Mouse (Mus musculus) heart, postnatal 25 days (tissue): ENCODE measurements around the gene Rad9a. TPM values are rescaled to one million over a fixed set of nuclear protein-coding genes. Genes with fewer than 3 reads are reported as not detected.

Experiments
- DNase-seq: peaks from one replicate; pipeline ENCODE4 v3.0.0; 2022; ENCODE audit warnings: low spot score
- intact Hi-C: fragments of 180-260 bp; cut with DNase I; formaldehyde crosslinking; loops from one replicate; pipeline ENCODE4 v1.15.1; 2025
- total RNA-seq, 2 experiments: library from RNA; stranded (reverse); gene quantifications; 2 replicates each; pipeline ENCODE4 v1.2.3; 2021

The Rad9a gene
- total RNA-seq, 2 experiments from 2014 or later, result 5.3 to 5.8 TPM

DNA sequence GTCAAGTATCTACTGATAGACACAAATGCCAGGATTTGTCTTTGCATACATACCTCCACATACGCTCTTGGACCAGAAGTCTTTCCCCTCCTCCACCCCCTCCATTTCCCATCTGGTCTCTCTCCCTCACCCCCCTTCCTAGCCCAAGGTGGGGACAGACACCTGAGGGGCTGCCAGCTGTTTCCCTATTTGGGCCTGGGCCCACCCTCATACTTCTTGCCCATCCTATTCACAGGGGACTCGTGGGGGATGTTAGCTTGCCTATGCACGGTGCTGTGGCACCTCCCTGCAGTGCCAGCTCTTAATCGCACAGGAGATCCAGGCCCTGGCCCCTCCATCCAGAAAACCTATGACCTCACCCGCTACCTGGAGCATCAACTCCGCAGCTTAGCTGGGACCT, 18.5 kb upstream of the Rad9a start:
- DNase-seq, result no peak
- intact Hi-C loops, result no loop called here

DNA sequence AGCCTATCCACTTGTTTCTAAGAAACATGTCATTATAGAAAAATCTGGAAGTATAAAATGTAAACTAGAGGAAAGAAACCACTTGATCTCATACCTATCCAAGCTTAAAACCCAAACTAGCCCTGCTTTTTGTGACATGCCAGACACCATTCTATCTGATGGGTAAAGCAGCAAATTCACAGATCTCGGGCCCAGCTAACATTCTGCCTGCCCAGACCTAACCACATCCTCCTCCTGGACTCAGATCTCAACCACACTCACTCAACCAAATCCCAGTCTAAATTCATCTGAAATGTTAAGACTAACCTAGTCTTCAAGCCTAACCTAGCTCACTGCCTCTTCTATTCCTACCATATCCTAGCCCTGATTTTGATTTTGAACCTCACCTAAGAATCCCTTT, 17.3 kb upstream of the Rad9a start:
- intact Hi-C loops, result no loop called here
- DNase-seq, result no peak

DNA sequence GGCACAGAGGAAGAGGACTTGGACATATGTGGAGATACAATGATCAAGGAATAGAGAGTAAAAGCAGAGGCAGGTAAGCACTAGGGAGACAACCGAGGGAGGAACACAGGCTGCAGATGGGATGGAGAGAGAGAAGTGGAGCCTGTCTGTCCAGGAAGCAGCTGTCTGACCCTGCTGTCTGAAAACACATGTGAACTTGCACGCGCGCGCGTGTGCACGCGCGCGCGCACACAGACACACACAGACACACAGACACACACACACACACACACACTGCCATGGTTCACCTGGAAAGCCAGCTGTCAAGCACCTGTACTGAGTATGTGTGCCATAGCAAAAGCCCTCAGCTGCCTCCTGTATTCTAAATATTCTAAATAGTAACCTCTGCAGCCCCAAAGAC, 16.8 kb upstream of the Rad9a start:
- no peak for DNase-seq
- intact Hi-C loops, result no loop called here

DNA sequence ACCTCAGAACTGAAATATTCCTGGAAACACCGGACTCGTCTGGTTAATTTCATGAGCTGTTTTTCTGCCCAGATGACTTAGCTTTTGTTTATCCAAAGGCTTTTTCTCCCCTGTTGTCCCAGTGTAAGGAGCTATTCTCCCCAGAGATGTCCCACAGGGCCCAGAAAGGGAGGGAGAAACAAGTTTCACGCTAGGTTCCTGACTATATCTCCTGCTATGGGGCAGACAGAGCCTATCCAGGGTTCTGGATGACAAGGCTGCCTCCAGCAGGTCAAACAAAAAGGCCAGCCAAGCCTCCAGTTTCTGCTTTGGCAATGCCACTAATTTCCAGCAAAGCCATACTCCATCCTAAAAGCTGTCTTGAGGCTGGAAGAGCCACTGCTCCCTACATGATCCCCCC, 16.4 kb upstream of the Rad9a start:
- intact Hi-C loops, result no loop called here
- no peak for DNase-seq

DNA sequence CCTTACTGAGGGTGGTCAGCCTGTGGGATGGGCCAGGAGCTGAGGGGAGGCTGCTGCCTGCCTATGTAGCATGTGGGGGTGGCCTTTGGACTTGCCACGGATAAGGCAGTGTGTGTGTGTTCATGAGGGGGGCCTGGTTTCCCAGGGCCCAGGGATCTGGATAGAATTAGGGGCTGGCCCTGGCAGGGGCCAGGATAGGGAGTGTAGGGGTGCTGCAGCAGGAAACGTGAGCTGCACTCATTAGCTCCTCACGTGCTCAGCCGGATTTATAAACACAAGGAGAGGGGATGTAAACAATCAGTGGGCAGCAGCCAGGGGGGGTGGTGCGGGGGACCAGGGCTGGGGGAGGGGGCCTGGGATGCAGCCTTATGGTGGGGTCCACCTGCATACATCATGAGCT, 15.7 kb upstream of the Rad9a start:
- no peak for DNase-seq
- intact Hi-C loops, result no loop called here

DNA sequence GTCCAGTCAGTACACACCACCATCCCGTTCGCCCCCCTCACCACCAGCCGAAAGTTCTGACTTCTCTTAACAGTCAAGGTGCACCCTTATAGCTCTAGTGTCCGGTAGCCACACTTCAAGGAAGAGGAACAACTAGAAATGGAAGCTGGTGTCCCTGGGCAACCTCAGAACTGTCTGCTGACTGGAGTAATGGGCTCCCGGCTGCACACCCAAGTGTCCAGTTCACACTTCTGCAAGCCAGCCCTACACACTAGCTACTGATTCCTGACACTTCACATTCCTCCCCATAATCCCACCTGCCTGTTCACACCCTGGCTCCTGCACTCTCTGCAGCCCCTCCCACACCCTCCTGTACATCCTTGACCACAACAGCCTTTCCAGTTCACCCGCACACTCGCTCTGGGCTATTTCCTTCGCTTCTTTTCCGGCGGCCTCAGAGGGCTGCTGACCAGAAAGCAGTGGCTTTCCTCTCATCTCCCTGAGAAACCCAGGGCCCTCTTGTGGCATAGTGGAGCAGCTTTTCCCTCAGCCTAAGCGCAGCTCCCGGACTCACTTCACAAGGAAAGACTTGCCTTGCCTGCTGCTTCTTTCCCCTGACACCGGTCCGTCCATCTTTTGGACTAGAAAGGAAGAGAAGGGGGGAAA, 14.7 kb upstream of the Rad9a start:
- DNase-seq, result no peak
- intact Hi-C loops, result no loop called here

DNA sequence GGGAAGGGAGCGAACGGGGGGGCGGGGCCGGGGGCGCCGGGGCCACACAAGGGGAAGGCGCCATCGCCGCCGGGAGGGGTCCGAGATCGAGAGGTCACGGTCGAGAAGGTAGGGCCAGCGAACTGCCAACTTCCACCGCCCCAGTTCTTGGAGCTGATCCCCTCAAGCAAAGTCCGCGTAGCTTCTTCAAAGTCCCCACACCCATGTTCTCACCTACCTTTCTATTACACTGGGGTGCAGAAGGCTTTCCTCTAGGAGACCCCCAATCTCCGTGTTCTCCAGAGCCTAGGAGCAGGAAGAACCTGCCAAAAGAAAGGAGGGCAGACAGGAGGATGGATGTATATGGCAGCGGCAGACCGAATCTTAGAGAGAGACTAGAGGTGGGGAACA, 14.0 kb upstream of the Rad9a start:
- intact Hi-C loops, result no loop called here
- DNase-seq, result no peak

DNA sequence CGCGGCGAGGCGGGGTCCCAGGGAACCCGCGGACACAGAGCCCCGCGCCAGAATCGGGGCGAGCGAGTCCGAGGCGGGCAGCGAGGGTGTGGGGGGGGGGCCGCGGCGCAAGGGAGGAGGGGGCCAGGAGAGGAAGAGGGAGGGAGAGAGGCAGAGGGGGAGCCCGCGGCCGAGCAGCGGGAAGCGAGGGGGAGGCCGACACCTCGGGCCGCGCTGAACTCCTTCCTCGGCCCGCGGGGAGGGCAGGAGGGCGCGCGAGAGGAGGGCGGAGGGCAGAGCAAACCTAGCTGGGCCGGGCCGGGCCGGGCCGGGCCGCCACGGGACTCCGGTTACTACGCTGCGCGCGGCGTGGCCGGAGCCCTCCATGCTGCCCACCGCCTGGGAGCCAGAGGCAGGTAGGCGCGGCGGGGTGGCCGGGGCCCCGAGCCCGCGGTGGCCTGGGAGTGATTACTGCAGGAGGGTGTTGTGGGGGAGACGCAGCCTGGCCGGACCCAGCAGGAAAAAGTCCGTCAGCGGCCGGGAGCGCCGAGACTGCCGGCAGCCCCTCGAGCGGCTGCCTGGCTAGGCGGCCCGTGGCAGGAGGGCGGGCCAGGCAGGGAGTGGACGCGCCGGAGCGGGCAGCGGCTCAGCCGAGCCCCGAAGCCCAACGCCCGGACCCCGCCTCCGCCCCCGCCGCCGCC, 13.4 kb upstream of the Rad9a start:
- intact Hi-C loops, result no loop called here
- DNase-seq, result no peak

DNA sequence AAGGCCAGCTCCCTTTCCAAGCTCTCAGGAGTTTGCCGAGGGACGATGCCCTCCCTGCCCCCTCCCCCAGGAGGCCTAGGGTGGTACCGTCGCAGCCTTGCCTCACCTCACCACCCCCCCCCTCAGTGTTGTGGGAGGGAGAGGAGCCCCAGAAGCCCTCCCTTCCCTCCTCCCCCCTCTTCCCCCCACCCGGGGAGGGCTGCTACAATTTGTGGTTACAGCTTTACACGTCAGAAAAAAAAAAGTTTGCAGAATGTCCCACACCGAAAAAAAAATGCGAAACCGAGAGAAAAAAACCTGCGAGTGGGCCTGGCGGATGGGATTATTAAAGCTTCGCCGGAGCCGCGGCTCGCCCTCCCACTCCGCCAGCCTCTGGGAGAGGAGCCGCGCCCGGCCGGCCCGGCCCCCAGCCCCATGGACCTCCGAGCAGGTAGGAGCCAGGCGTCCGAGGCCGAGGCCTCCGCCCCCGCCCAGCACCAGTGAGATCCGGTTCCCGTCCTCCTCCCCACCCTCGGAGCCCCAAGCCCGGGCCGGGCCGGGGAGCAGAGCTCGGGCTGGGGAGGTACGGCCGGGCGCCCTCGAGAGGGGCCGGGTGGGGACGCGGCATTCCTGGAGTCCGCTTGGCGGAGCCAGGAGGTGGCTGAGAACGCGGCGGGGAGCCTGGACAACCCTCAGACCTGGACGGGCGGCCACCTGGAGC, 12.8 kb upstream of the Rad9a start, which contains the start of the genes Clcf1 and AC109138.7:
Gene Clcf1 (plus strand): TSS at position 168 of the 700 bp plus-strand sequence.
Gene AC109138.7 (plus strand): TSS at position 287 of the 700 bp plus-strand sequence.
- no peak for DNase-seq
- intact Hi-C loops, result no loop called here

DNA sequence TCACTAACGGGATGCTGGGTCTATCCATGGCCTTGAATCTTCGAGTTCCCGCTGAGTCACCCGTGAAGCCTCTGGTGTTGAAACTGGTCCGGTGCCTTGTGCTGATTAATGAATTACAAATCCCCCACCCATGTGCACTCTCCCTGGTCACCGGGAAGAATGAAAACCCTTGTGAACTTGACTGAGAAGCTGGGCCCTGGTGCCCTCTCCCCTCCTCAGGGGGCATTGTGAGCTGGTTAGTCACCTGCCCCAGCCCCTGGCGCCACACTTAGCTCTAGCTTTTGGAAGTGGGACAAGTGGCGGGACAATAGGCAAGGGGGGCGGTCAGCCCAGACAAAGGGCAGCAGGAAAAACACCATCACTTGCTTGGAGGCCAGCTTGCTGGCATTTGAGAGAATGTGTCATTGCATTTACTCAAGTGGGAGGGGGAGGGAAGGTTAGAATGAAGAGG, 12.1 kb upstream of the Rad9a start:
- intact Hi-C loops, result no loop called here
- DNase-seq, result no peak

DNA sequence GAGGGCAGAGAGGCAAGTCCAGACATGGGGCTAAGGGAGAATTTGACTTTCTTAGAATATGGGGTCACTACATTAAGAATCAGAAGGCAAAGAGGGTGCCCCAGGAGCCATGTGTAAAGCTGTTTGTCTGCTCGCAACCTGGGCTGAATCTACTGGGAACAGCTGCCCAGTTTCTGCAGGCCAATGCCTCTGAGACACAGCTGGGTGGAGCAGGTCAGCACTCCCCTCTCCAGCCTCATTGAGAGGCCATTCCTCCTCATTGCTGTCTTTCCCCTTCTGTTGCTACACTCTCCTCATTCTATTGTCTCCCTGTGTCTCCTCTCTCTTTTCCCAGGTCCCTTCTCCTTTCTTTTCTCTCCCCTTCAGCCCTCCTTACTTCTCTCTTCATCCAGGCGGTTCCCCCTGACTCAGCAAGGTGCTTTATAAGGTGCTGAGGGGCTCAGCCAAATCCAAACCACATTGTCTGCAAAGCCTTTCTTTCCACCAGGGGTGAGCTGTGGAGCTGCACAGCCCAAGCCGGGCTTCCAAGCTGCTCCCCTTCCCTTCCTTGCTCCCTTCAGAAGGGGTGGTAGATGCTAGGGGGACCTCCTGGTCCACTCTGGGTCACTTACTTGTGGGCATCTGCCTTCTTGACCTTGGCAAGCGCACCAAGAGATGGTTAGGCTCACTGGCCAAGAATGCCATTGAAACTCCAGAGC, 10.6 kb upstream of the Rad9a start:
- DNase-seq, result no peak
- intact Hi-C loops, result no loop called here

DNA sequence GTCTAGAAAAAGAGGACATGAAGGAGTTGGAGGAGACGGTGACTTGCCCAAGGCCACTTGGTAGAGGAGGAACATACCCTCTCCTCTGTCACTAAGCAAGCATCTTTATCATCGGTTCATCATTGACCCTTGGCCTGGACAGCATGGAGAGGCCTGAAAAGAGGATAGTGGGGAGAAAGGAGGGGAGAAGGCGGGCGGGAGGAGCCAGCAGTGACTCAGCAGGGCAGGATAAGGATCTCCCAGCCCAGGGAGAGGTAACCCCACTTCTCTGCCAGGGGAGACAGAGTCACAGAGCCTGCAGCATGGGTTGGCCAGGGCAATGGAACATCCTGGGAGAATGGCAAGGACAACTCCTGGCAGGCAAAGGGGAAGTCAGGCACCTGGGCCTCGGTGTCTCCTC, 7.1 kb upstream of the Rad9a start:
- intact Hi-C loops, result loop anchor here (5.0 kb wide), 1 partner anchor 99 kb away; the partner anchor contains the start of gene Grk2

DNA sequence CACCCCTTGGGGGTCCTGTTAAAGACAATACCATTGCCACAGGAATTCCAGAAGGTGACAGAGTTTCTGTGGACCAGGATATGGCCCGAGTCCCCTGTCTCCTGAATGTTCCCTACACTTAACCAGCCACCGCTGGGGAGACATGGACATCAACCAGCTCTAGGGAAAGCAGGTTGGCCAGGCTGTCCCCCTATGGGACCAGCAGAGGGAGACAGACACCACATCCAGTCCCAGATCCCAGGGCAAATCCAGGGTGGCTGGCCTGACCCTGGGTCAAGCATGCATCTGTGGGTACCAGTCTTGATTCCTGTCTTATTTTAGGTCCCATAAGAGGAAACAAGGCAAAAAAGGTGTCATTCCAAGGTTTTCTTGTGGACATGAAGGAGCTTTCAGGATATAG, 5.5 kb upstream of the Rad9a start:
- intact Hi-C loops, result loop anchor here (1.0 to 5.0 kb wide), 3 partner anchors 21 to 100 kb away; partner anchors contain the start of gene Grk2
- no peak for DNase-seq

More for the DNA sequence above, 7.1 kb upstream of the Rad9a start:
- DNase-seq, result no peak

DNA sequence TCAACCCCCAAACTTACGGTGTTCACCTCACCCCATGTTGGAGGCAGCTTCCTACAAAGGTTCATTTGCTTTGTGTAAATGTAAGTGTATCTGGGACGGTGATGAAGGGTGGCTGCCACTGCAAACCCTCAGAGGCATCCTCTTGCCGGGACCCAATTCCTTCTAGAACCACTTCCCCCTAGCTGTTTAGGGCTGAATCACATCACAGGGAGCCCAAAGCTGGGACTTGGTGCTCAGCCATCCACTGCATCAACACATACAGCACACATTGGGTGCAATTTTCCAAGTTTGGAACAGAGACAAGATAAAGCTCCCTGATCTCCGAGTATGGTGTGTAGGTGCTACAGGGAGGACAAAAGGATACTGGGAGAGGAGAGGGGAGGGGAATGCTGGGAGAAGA, 3.4 kb upstream of the Rad9a start:
- no peak for DNase-seq
- intact Hi-C loops, result loop anchor here (5.0 kb wide), 2 partner anchors 38 to 102 kb away; partner anchors contain the start of gene Grk2

DNA sequence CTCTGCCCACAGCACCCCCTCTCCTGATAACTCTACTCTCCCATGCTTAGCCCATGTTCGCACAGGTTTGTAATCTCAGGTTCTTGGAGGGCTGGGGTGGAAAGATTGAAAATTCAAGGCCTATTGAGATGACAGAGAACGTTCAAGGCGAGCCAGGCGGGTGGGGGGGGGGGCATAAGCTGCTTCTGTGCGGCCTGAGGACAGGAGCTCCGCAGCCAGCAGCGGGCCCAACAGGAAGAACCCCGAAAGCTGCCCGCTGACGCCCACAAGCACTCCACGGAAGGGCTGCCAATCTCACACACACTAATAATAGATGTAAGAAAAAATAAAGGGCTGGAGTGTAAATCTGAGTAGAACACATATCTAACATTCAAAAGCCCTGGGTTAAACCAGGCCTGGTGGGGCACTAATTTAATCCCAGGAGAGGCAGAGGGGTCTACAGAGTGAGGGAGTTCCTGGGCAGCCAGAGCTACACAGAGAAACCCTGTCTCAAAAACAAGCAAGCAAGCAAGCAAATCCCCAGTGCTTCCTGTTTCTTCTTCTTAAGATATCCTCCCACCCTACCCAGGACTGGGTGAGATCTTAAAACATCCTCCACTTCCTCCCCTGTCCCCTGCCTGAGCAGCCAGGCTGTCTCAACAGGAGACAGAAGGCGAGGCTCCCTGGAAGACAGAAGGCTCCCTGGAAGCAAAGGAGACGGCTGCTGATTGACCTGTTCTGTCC, 2.3 kb upstream of the Rad9a start:
- intact Hi-C loops, result loop anchor here (5.0 kb wide), 1 partner anchor 36 kb away; no protein-coding TSS in a partner anchor
- no peak for DNase-seq

DNA sequence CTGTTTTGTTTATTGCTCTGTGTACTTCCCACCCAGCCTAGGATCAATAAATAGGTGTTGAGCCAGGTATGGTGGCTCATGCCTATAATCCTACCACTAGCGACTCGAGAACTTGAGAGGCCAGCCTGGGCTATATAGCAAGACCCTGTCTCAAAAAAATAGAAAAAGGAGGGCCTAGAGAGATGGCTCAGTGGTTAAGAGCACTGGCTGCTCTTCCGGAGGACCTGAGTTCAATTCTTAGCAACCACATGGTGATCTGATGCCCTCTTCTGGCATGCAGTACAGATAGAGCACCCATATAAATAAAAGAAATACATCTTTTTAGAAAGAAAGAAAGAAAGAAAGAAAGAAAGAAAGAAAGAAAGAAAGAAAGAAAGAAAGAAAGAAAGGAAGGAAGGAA, 1.7 kb upstream of the Rad9a start:
- DNase-seq, result no peak
- intact Hi-C loops, result loop anchor here (5.0 kb wide), 1 partner anchor 36 kb away; no protein-coding TSS in a partner anchor

DNA sequence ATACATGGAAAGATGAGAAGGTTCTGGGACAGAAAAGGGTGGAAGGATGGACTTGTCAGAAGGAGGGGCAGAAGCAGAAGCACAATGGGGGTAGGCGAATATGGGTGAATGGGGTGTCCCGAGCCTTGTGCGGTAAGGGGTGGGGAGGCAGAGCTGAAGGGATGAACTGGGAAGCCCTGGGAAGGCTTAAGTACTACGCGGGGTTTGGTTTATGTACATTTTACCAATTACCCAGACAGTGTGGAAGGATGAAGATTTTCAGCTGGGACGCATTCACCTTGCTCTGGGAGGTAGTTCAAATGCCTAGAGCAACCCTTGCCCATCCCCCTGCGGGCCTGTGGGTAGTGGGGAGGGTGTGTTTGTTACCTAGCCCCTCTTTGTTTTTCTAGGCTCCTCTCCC, 687 bp upstream of the Rad9a start:
- no peak for DNase-seq
- intact Hi-C loops, result loop anchor here (5.0 kb wide), 1 partner anchor 35 kb away; no protein-coding TSS in a partner anchor

DNA sequence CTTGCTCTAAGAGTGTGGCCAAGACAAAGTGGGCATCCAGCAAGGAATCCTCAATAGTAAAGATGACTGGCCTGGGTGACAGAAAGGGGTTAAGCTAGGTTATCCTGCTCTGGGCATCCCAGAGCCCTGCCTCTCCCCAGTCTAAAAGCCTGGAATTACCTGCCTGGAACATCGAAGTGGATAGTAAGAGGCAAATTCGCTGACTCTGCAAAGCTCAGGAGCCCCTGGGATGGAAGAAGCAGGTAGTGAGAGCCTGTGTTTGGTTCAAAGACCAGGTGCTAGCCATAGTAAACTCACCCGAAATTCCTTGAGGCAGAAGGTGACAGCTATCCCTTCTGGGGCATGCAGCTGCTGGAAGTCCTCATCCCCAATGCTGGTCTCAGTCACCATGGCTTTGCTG, 4.3 kb downstream of the Rad9a start:
- DNase-seq, result no peak
- intact Hi-C loops, result no loop called here

DNA sequence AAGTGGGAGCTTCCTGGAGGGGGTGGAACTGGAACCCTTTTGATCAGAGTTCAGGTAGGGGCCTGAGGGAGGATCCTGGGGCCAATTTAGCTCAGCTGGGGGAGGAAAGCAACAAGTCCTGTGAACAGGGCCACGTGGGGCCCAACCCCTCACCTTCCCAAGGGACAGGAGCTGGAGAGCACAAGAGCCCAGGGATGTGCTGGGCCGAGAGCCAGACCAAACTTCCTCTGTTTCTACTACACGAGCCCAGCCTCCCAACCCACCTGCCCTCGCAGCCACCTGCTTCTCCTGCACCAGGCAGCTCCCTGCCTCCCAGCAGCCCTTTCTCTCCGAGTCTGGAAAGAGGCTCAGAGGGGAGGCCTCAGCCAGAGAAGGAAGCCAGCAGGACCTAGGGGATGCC, 4.9 kb downstream of the Rad9a start:
- DNase-seq, result no peak
- intact Hi-C loops, result no loop called here

DNA sequence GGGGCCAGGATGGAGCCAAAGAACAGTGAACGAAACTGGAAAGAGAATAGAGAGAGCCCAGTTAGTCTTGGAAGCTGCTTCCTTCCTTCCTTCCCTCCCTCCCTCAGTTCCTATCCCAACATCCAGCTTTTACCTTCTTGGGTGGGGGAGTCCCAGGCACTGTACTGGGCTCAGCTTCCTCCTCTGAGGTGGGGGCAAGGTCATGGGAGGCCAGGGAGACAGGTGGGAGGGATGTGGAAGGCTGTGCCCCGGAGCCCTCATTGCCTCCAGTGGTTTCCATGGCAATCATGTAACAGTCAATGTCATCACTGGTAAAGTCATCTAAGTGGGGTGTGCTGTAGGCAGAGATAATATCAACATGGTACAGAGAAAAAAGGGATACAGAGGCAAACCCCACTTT, 5.4 kb downstream of the Rad9a start:
- intact Hi-C loops, result no loop called here
- no peak for DNase-seq
